Mouse (Mus musculus): Measurements from ENCODE around the gene Nrsn2. TPM values are rescaled to one million over a fixed set of nuclear protein-coding genes. Genes with fewer than 3 reads are reported as not detected.

Gene Nrsn2
- 49.4 and 51.0 TPM in 2 replicates for polyA plus RNA-seq (2015; fragmentation: Nextera tagmentation; extraction: Ambion mirVana)

- no peaks in the 10 kb centered on the region for H3K36me3 ChIP-seq (replicated peaks)
- H3K9me3 ChIP-seq, result no peaks in the 10 kb centered on the region
- H3K4me1 ChIP-seq, result peaks cover 31% of the 10 kb centered on the region
- H3K9ac ChIP-seq, result peak within 1 kb of the TSS; percentile 65
- peak within 1 kb of the TSS; percentile 92 for H3K27ac ChIP-seq
- ATAC-seq (replicated peaks), result peak; percentile 88
- no peaks in the 10 kb centered on the region for H3K27me3 ChIP-seq (replicated peaks)
- peak within 1 kb of the TSS; percentile 67 for H3K4me2 ChIP-seq
- H3K4me3 ChIP-seq, result peak within 1 kb of the TSS; percentile 43
- WGBS, result 3% methylated on average over 16 of the region's 16 CpGs
These were observed at the start of gene Nrsn2 for GRCm38 (mm10) chr2:152376345-152376741. TSS of gene Nrsn2 (minus strand) at chr2:152376638.

GRCm38 (mm10) chr2:152415786-152416185, 39.3 kb upstream of the Nrsn2 start:
- Histone ChIP-seq H3K4me1 (peaks cover 40% of the 10 kb centered on the region), H3K27me3 (replicated peaks) (no peaks in the 10 kb centered on the region), H3K4me2 (peak overlapping the region; percentile 87), H3K9me3 (no peaks in the 10 kb centered on the region), H3K4me3 (peak overlapping the region; percentile 72), H3K27ac (peak overlapping the region; percentile 97), H3K36me3 (replicated peaks) (no peaks in the 10 kb centered on the region), H3K9ac (no peak overlapping the region)
- WGBS, result 95% methylated on average over 3 of the region's 3 CpGs
- no peak for ATAC-seq (replicated peaks)

- H3K9me3 ChIP-seq, result no peaks in the 10 kb centered on the region
- 28% methylated on average over 4 of the region's 4 CpGs for WGBS
- peak within 1 kb of the TSS; percentile 97 for H3K27ac ChIP-seq
- H3K27me3 ChIP-seq (replicated peaks), result no peaks in the 10 kb centered on the region
- peak within 1 kb of the TSS; percentile 72 for H3K4me3 ChIP-seq
- H3K36me3 ChIP-seq (replicated peaks), result no peaks in the 10 kb centered on the region
- H3K4me2 ChIP-seq, result peak within 1 kb of the TSS; percentile 87
- H3K4me1 ChIP-seq, result peaks cover 45% of the 10 kb centered on the region
- H3K9ac ChIP-seq, result peak within 1 kb of the TSS; percentile 63
- ATAC-seq (replicated peaks), result peak; percentile 10; the same call in 1 of the 2 replicates
These were observed 38.8 kb upstream of the Nrsn2 start, which contains the start of gene 6820408C15Rik for GRCm38 (mm10) chr2:152415287-152415686. TSS of gene 6820408C15Rik (plus strand) at chr2:152415587.

- Histone ChIP-seq H3K36me3 (replicated peaks) (no peaks in the 10 kb centered on the region), H3K27me3 (replicated peaks) (no peaks in the 10 kb centered on the region), H3K9me3 (no peaks in the 10 kb centered on the region), H3K4me1 (peaks cover 50% of the 10 kb centered on the region), H3K9ac (peak within 1 kb of the TSS; percentile 63), H3K4me2 (peak within 1 kb of the TSS; percentile 87), H3K4me3 (peak within 1 kb of the TSS; percentile 72), H3K27ac (peak within 1 kb of the TSS; percentile 97)
- peak; percentile 80 for ATAC-seq (replicated peaks)
- under 1% methylated on average over 65 of the region's 65 CpGs for WGBS
These were observed 38.2 kb upstream of the Nrsn2 start, which contains the start of gene Zcchc3 for GRCm38 (mm10) chr2:152414591-152415165. TSS of gene Zcchc3 (minus strand) at chr2:152415027.

GRCm38 (mm10) chr2:152413765-152414584, 37.5 kb upstream of the Nrsn2 start:
- H3K36me3 ChIP-seq (replicated peaks), result no peaks in the 10 kb centered on the region
- H3K4me3 ChIP-seq, result peak overlapping the region; percentile 72
- peak overlapping the region; percentile 97 for H3K27ac ChIP-seq
- H3K9ac ChIP-seq, result peak overlapping the region; percentile 63
- WGBS, result under 1% methylated on average over 86 of the region's 86 CpGs
- no peaks in the 10 kb centered on the region for H3K9me3 ChIP-seq
- peak overlapping the region; percentile 87 for H3K4me2 ChIP-seq
- peak; percentile 46 for ATAC-seq (replicated peaks)
- H3K27me3 ChIP-seq (replicated peaks), result no peaks in the 10 kb centered on the region
- peaks cover 50% of the 10 kb centered on the region for H3K4me1 ChIP-seq

- Histone ChIP-seq H3K4me1 (peaks cover 50% of the 10 kb centered on the region), H3K27ac (peak overlapping the region; percentile 97), H3K9ac (peak overlapping the region; percentile 63), H3K27me3 (replicated peaks) (no peaks in the 10 kb centered on the region), H3K36me3 (replicated peaks) (no peaks in the 10 kb centered on the region), H3K4me3 (peak overlapping the region; percentile 72), H3K4me2 (peak overlapping the region; percentile 87), H3K9me3 (no peaks in the 10 kb centered on the region)
- 1% methylated on average over 21 of the region's 21 CpGs for WGBS
- no peak for ATAC-seq (replicated peaks)
These were observed 36.8 kb upstream of the Nrsn2 start for GRCm38 (mm10) chr2:152413158-152413764.

- Histone ChIP-seq H3K4me2 (peak overlapping the region; percentile 87), H3K9ac (peak overlapping the region; percentile 63; the same call in 1 of the 2 replicates), H3K36me3 (replicated peaks) (no peaks in the 10 kb centered on the region), H3K27ac (peak overlapping the region; percentile 91), H3K4me3 (peak overlapping the region; percentile 72), H3K4me1 (peaks cover 50% of the 10 kb centered on the region), H3K9me3 (no peaks in the 10 kb centered on the region), H3K27me3 (replicated peaks) (no peaks in the 10 kb centered on the region)
- WGBS, result 3% methylated on average over 15 of the region's 15 CpGs
- ATAC-seq (replicated peaks), result no peak
These were observed 36.2 kb upstream of the Nrsn2 start for GRCm38 (mm10) chr2:152412526-152413157.

GRCm38 (mm10) chr2:152411471-152411870, 35.0 kb upstream of the Nrsn2 start:
- Histone ChIP-seq H3K9me3 (no peaks in the 10 kb centered on the region), H3K4me3 (peak overlapping the region; percentile 72), H3K4me1 (peaks cover 52% of the 10 kb centered on the region), H3K36me3 (replicated peaks) (no peaks in the 10 kb centered on the region), H3K4me2 (peak overlapping the region; percentile 87), H3K9ac (peak overlapping the region; percentile 11; the same call in 1 of the 2 replicates), H3K27ac (peak overlapping the region; percentile 91), H3K27me3 (replicated peaks) (no peaks in the 10 kb centered on the region)
- no peak for ATAC-seq (replicated peaks)
- WGBS, result 7% methylated on average over 7 of the region's 7 CpGs

GRCm38 (mm10) chr2:152410971-152411371, 34.5 kb upstream of the Nrsn2 start:
- Histone ChIP-seq H3K27me3 (replicated peaks) (no peaks in the 10 kb centered on the region), H3K36me3 (replicated peaks) (no peaks in the 10 kb centered on the region), H3K9me3 (no peaks in the 10 kb centered on the region), H3K4me3 (peak overlapping the region; percentile 72), H3K27ac (peak overlapping the region; percentile 91), H3K4me1 (peaks cover 56% of the 10 kb centered on the region), H3K4me2 (peak overlapping the region; percentile 87), H3K9ac (peak overlapping the region; percentile 11)
- under 1% methylated on average over 15 of the region's 15 CpGs for WGBS
- peak; percentile 35 for ATAC-seq (replicated peaks)

GRCm38 (mm10) chr2:152409781-152410180, 33.3 kb upstream of the Nrsn2 start:
- Histone ChIP-seq H3K36me3 (replicated peaks) (no peaks in the 10 kb centered on the region), H3K4me1 (peaks cover 55% of the 10 kb centered on the region), H3K4me3 (no peak overlapping the region), H3K9ac (no peak overlapping the region), H3K27ac (peak overlapping the region; percentile 91; the same call in 1 of the 2 replicates), H3K27me3 (replicated peaks) (no peaks in the 10 kb centered on the region), H3K9me3 (no peaks in the 10 kb centered on the region), H3K4me2 (no peak overlapping the region)
- 77% methylated on average over 6 of the region's 6 CpGs for WGBS
- ATAC-seq (replicated peaks), result no peak

- 0% methylated on average over 19 of the region's 19 CpGs for WGBS
- ATAC-seq (replicated peaks), result peak; percentile 95
- peak overlapping the region; percentile 79 for H3K27ac ChIP-seq
- no peaks in the 10 kb centered on the region for H3K9me3 ChIP-seq
- no peaks in the 10 kb centered on the region for H3K36me3 ChIP-seq (replicated peaks)
- peak overlapping the region; percentile 65 for H3K4me2 ChIP-seq
- H3K4me3 ChIP-seq, result peak overlapping the region; percentile 39
- peaks cover 29% of the 10 kb centered on the region for H3K4me1 ChIP-seq
- peak overlapping the region; percentile 23; the same call in 1 of the 2 replicates for H3K9ac ChIP-seq
- H3K27me3 ChIP-seq (replicated peaks), result no peaks in the 10 kb centered on the region
These were observed 29.7 kb upstream of the Nrsn2 start for GRCm38 (mm10) chr2:152406126-152406525.
